8 mouse cellular contexts compared by ENCODE assay signal in genomic region chr6:115123262-115124201, GRCm38 (mm10). TPM values are rescaled to one million over a fixed set of nuclear protein-coding genes. Genes with fewer than 3 reads are reported as not detected.
A peak's percentile ranks its signal among the peaks of the same experiment; 100 is the strongest.
DNase-seq lines count a peak whose midpoint lies in the region.

No protein-coding gene starts in this region.

- peak; percentile 48 for DNase-seq in 416B (ENCODE audit: low read depth)
- DNase-seq in NIH3T3 (ENCODE audit: low read depth), result peak; percentile 46
- DNase-seq in embryo, embryonic 10 days (ENCODE audit: low spot score), result peak; percentile 79
- DNase-seq in heart, adult 9 months (ENCODE audit: low spot score in 2 of 2), result peak; percentile 12
- DNase-seq in layer of hippocampus, postnatal 14 days (ENCODE audit: low spot score in 2 of 2), result peak; percentile 63 to 78
- DNase-seq in lung, postnatal 25 days (ENCODE audit: low spot score), result peak; percentile 29
- peak; percentile 57 for DNase-seq in right cerebral cortex, postnatal 14 days
- no peak for DNase-seq in urinary bladder, adult 18-20 months (ENCODE audit: low spot score in 2 of 2)

RNA-seq across cellular contexts. Expression of gene Syn2, which starts 11.2 kb away (rescaled TPM):
- total RNA-seq in layer of hippocampus, postnatal 14 days (2021), result 100 to 1,000 TPM; 650 to 669 TPM

Comparison
In these comparisons a context has a peak if more than half of its experiments do, and no peak if none do; other contexts are left out.
1. DNase-seq: peak in 416B (single experiment), NIH3T3 (single experiment), embryo, embryonic 10 days (single experiment), heart, adult 9 months (2 of 2), layer of hippocampus, postnatal 14 days (2 of 2), lung, postnatal 25 days (single experiment) and right cerebral cortex, postnatal 14 days (single experiment); none in urinary bladder, adult 18-20 months (0 of 2).